Mouse (Mus musculus) erythroblast, embryonic 14.5 days (primary cell): Measurements from ENCODE around the gene Mpc2.

ENCODE experiments used
- GATA1 ChIP-seq: IDR thresholded peaks from 2 replicates; pipeline ENCODE4 v1.6.1; 2012; ENCODE audit warnings: low read length, inconsistent platforms, mixed read lengths
- TAL1 ChIP-seq: IDR thresholded peaks from 3 replicates; pipeline ENCODE4 v1.6.1; 2012; ENCODE audit warnings: low read length, inconsistent platforms, mixed read lengths

DNA sequence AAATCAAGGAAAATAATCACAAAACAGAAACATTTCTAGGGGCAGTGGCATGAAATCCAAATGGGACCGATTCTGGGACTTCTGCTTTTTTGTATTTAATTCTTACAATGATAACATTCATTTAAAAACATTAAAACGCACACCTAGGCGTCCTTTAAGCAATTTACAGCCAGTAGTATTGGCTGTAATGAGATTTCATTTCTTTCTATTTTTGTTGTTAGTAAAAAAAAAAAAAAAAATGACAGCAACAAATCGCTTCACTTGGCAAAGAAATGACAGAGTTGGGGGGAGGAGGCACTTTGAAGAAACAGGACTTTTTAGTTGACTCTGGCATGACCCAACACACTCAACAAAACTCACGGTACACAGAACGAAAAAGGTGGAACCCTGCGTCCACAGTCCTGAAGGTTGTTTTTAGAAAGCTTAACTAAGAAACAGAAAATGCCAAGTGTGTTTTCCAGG is 1.4 kb upstream of the Mpc2 start:
- no peak for TF ChIP-seq TAL1
- no peak for TF ChIP-seq GATA1
